Mouse (Mus musculus) stomach, embryonic 14.5 days (tissue): ENCODE measurements around the gene Sertad3. TPM values are rescaled to one million over a fixed set of nuclear protein-coding genes. Genes with fewer than 3 reads are reported as not detected.

Source experiments
- ATAC-seq: fragments of 200-750 bp; cut with Nextera tagmentation; 2 replicates; pipeline ENCODE4 v1.8.0; 2017; ENCODE audit warnings: low read depth, moderate TSS enrichment; ENCODE audit not compliant: insufficient number of reproducible peaks, insufficient read depth, low FRiP score
- H3K27ac ChIP-seq: fragments of 300-500 bp; sonication (generic); 2 replicates; pipeline ENCODE4 v1.5.1; 2014; ENCODE audit warnings: mild to moderate bottlenecking, low read length, moderate library complexity, mixed read lengths
- H3K27me3 ChIP-seq: fragments of 300-500 bp; sonication (generic); 2 replicates; pipeline ENCODE4 v1.6.1; 2014; ENCODE audit warnings: low read length, control low read depth, mixed read lengths; ENCODE audit not compliant: control insufficient read depth, insufficient read depth
- H3K36me3 ChIP-seq: fragments of 300-500 bp; sonication (generic); 2 replicates; pipeline ENCODE4 v1.6.1; 2014; ENCODE audit warnings: mild to moderate bottlenecking, control low read depth, low read length, moderate library complexity, mixed read lengths; ENCODE audit not compliant: control insufficient read depth, insufficient read depth
- H3K4me1 ChIP-seq: fragments of 300-500 bp; sonication (generic); 2 replicates; pipeline ENCODE4 v1.6.1; 2014; ENCODE audit warnings: low read length, control low read depth, mixed read lengths; ENCODE audit not compliant: control insufficient read depth, insufficient read depth
- H3K4me2 ChIP-seq: fragments of 300-500 bp; sonication (generic); replicated peaks from 2 replicates; pipeline ENCODE4 v1.6.1; 2014; ENCODE audit warnings: low read depth, low read length, control low read depth
- H3K4me3 ChIP-seq: fragments of 300-500 bp; sonication (generic); 2 replicates; pipeline ENCODE4 v1.5.1; 2014; ENCODE audit warnings: low read depth, low read length, control low read depth
- H3K9ac ChIP-seq: fragments of 300-500 bp; sonication (generic); replicated peaks from 2 replicates; pipeline ENCODE4 v1.6.1; 2014; ENCODE audit warnings: low read depth, mild to moderate bottlenecking, control low read depth, low read length, moderate library complexity, mixed read lengths
- H3K9me3 ChIP-seq: fragments of 300-500 bp; sonication (generic); 2 replicates; pipeline ENCODE4 v1.6.1; 2016; ENCODE audit warnings: low read depth, low read length, control low read depth; ENCODE audit not compliant: control insufficient read depth
- WGBS: fragments of 180-500 bp; shearing (Covaris S2); extraction: QIAGEN DNeasy Blood & Tissue Kit; methylation state at CpG from one replicate; pipeline ENCODE4 v1.1.7; 2014; 5-methylcytosine and 5-hydroxymethylcytosine counted together
- polyA plus RNA-seq: library from polyadenylated mRNA; unstranded; fragments of >200 nt; fragmentation: Nextera tagmentation; extraction: Ambion mirVana; gene quantifications from 2 replicates; pipeline ENCODE4 v1.2.1, GENCODE M21; 2014

The Sertad3 gene
- polyA plus RNA-seq, 1 experiment from 2014 or later: 32.9 TPM

- H3K4me3 ChIP-seq: peak overlapping the region; percentile 39
- no peaks in the 10 kb centered on the region for H3K9me3 ChIP-seq
- H3K4me2 ChIP-seq: peak overlapping the region; percentile 99
- H3K36me3 ChIP-seq: no peaks in the 10 kb centered on the region
- 0 out of 2 replicates have a peak, but pooled peaks cover 5% of the 10 kb centered on the region for H3K27me3 ChIP-seq
- H3K4me1 ChIP-seq: peaks cover 13% of the 10 kb centered on the region; the same call in 1 of the 2 replicates
- peak overlapping the region; percentile 48 for H3K9ac ChIP-seq
- no peak for ATAC-seq
- no peak overlapping the region for H3K27ac ChIP-seq
- WGBS: 4% methylated on average over 18 of the region's 18 CpGs
Measured at GRCm38 (mm10) chr7:27446051-27446450, 27.5 kb upstream of the Sertad3 start.

- 7% methylated on average over 53 of the region's 53 CpGs for WGBS
- Histone ChIP-seq H3K4me2 (peak overlapping the region; percentile 99), H3K9ac (peak overlapping the region; percentile 48), H3K4me1 (peaks cover 13% of the 10 kb centered on the region; the same call in 1 of the 2 replicates), H3K4me3 (peak overlapping the region; percentile 39), H3K9me3 (no peaks in the 10 kb centered on the region), H3K27ac (no peak overlapping the region), H3K36me3 (no peaks in the 10 kb centered on the region), H3K27me3 (0 out of 2 replicates have a peak, but pooled peaks cover 5% of the 10 kb centered on the region)
- no peak; the same call in 1 of the 2 replicates for ATAC-seq
Measured at GRCm38 (mm10) chr7:27446521-27447418, 26.8 kb upstream of the Sertad3 start.

- Histone ChIP-seq H3K4me2 (peak within 1 kb of the TSS; percentile 99), H3K9me3 (no peaks in the 10 kb centered on the region), H3K4me3 (peak within 1 kb of the TSS; percentile 59), H3K9ac (peak within 1 kb of the TSS; percentile 57), H3K27me3 (0 out of 2 replicates have a peak, but pooled peaks cover 5% of the 10 kb centered on the region), H3K4me1 (peaks cover 13% of the 10 kb centered on the region; the same call in 1 of the 2 replicates), H3K27ac (peak within 1 kb of the TSS; percentile 49), H3K36me3 (no peaks in the 10 kb centered on the region)
- WGBS: 1% methylated on average over 54 of the region's 54 CpGs
- peak; percentile 92 for ATAC-seq
Measured at GRCm38 (mm10) chr7:27447419-27448286, 25.9 kb upstream of the Sertad3 start, which contains the start of the genes Sptbn4 and Blvrb. Gene Sptbn4, minus strand, starts transcription at chr7:27447686. Gene Blvrb, plus strand, starts transcription at chr7:27447978.

DNA sequence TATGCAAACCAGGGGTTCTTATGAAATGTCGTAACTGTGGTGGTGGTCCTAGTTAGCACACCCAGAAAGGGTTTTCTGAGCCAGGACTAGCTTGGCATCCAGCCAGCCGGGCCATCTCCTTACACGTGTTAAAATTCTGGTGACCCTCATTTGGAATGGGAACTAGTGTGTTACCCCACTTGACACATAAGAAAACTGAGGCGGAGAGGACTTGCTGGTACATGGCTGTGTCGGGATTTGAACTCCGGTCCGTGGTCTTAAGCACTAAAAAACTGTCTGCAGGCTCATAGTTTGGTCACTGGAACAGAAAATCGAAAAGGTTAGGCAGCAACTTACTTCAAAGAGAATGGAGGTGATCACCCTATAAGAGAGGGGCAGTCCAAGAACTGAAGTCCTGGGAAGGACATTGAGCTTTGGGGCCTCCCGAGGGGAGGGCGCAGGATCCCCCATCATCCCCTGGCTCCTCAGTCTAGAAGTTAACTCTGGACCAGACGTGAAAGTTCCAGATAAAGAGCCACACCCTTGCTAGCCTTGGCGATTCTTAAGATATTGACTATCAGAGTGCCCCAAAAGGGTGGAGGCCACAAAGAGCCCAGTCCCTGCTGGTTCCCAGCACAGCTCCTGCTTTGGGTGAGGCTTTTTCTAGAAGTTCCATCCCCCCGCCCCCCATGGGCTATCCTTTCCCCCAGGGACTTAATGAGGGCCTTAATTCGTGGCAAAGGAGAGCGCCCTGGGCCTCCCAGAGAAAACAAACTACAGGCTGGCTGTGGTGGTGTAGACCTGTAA, 25.0 kb upstream of the Sertad3 start:
- peak; percentile 4; the same call in 1 of the 2 replicates for ATAC-seq
- H3K4me2 ChIP-seq: peak overlapping the region; percentile 93
- H3K36me3 ChIP-seq: no peaks in the 10 kb centered on the region
- H3K27ac ChIP-seq: no peak overlapping the region; the same call in 1 of the 2 replicates
- WGBS: 47% methylated on average over 15 of the region's 15 CpGs
- H3K27me3 ChIP-seq: 0 out of 2 replicates have a peak, but pooled peaks cover 5% of the 10 kb centered on the region
- H3K4me1 ChIP-seq: peaks cover 13% of the 10 kb centered on the region; the same call in 1 of the 2 replicates
- H3K4me3 ChIP-seq: peak overlapping the region; percentile 59
- no peaks in the 10 kb centered on the region for H3K9me3 ChIP-seq
- H3K9ac ChIP-seq: peak overlapping the region; percentile 57

- H3K4me3 ChIP-seq: no peak overlapping the region
- H3K27ac ChIP-seq: no peak overlapping the region
- WGBS: 59% methylated on average over 10 of the region's 10 CpGs
Measured at GRCm38 (mm10) chr7:27449256-27449862, 24.2 kb upstream of the Sertad3 start.

DNA sequence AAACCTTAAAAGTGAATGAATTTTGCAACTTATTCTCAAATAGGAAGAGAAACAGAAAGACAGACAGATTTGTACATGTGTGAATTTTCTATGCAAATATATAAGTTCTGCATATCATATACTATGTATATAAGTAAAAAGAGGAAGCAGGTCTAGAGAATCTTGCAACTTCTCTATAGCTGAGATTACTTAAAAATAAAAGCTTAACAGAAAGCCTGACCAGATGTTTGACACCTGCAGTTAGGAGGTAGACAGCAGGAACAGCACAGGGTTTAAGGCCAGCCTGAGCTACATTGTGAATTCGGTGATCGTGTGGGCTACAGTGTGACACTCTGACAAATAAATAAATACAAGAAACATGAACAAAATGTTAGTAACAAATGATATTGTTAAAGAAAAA, 22.2 kb upstream of the Sertad3 start:
- Histone ChIP-seq H3K9me3 (no peaks in the 10 kb centered on the region), H3K36me3 (no peaks in the 10 kb centered on the region), H3K4me1 (peaks cover 10% of the 10 kb centered on the region; the same call in 1 of the 2 replicates), H3K4me3 (no peak overlapping the region), H3K9ac (no peak overlapping the region), H3K27me3 (0 out of 2 replicates have a peak, but pooled peaks cover 5% of the 10 kb centered on the region), H3K27ac (no peak overlapping the region), H3K4me2 (no peak overlapping the region)
- no peak for ATAC-seq
- WGBS: 87% methylated on average over 2 of the region's 2 CpGs

More at GRCm38 (mm10) chr7:27449256-27449862, 24.2 kb upstream of the Sertad3 start:
- H3K9me3 ChIP-seq: no peaks in the 10 kb centered on the region
- peaks cover 13% of the 10 kb centered on the region; the same call in 1 of the 2 replicates for H3K4me1 ChIP-seq
- no peak for ATAC-seq
- H3K27me3 ChIP-seq: 0 out of 2 replicates have a peak, but pooled peaks cover 5% of the 10 kb centered on the region
- H3K36me3 ChIP-seq: no peaks in the 10 kb centered on the region
- no peak overlapping the region for H3K9ac ChIP-seq
- H3K4me2 ChIP-seq: no peak overlapping the region

GRCm38 (mm10) chr7:27452206-27452770, 21.3 kb upstream of the Sertad3 start:
- no peak overlapping the region for H3K27ac ChIP-seq
- H3K9me3 ChIP-seq: no peaks in the 10 kb centered on the region
- no peak overlapping the region for H3K4me3 ChIP-seq
- no peaks in the 10 kb centered on the region for H3K36me3 ChIP-seq
- peaks cover 5% of the 10 kb centered on the region; the same call in 1 of the 2 replicates for H3K4me1 ChIP-seq
- no peak overlapping the region for H3K4me2 ChIP-seq
- no peak overlapping the region for H3K9ac ChIP-seq
- WGBS: 57% methylated on average over 13 of the region's 13 CpGs
- no peaks in the 10 kb centered on the region for H3K27me3 ChIP-seq
- ATAC-seq: no peak
